Mouse (Mus musculus) cortical plate, adult 2 months (tissue): ENCODE results near the gene Flrt1.

Source experiments
- CTCF ChIP-seq: fragments of 200-500 bp; IDR thresholded peaks from 2 replicates; pipeline ENCODE4 v1.5.1; 2011; ENCODE audit warnings: mild to moderate bottlenecking, control low read depth, low read length; ENCODE audit not compliant: insufficient read depth; ENCODE audit errors: extremely low read depth
- POLR2A ChIP-seq: fragments of 200-500 bp; IDR thresholded peaks from 2 replicates; pipeline ENCODE4 v1.6.1; 2011; ENCODE audit warnings: mild to moderate bottlenecking, low read length, control low read depth; ENCODE audit not compliant: insufficient read depth; ENCODE audit errors: extremely low read depth

DNA sequence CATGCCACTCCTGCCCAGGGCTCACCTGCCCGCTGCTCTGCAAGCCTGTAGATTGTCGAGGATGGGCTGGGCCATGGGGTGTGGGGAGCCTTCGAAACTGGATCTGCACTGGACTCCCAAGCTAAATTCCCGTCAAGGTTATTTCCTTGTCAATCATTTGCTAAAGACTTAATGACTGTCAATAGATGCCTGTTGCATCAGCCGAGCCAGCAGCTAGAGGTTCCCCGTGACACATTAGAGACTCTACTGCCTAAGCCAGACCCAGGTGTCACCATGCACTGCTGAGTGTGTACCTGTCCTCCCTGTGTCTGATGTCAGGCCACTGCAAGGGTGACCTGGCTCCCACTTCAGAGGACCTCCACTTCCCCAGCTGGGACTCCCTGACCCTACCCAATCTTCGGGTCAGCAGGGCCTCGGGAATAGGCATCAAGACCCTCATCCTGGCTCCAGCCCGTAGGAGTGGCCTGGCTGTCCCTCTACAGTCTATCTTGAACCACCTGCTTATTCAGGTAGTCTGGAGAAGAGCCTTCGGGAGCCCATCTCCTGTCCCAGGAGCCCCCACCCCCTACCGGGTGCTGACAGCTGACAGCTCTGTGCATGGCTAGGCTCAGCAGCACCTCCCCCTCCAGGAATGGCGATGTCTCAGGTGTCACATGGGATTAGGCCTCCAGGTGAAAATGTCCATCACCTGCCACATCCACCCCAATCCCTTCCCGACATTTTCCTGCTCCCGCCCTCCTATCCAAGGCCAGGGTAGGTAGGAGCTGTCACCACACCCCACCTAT, 31.4 kb upstream of the Flrt1 start:
- TF ChIP-seq CTCF: no peak
- no peak for TF ChIP-seq POLR2A
